Mouse (Mus musculus) brain, embryonic 14.5 days (tissue): Measurements from ENCODE around the gene Taf8.

Experiments
- CTCF ChIP-seq: fragments of 200-500 bp; IDR thresholded peaks from 2 replicates; pipeline ENCODE4 v1.5.1; 2012; ENCODE audit warnings: inconsistent platforms, mild to moderate bottlenecking, moderate library complexity, borderline replicate concordance; ENCODE audit not compliant: insufficient read depth, insufficient read length; ENCODE audit errors: extremely low read depth
- POLR2A ChIP-seq: fragments of 200-500 bp; IDR thresholded peaks from 2 replicates; pipeline ENCODE4 v1.6.1; 2012; ENCODE audit warnings: mild to moderate bottlenecking, inconsistent platforms, borderline replicate concordance; ENCODE audit not compliant: poor library complexity, insufficient read depth, insufficient read length, severe bottlenecking; ENCODE audit errors: extremely low read depth

DNA sequence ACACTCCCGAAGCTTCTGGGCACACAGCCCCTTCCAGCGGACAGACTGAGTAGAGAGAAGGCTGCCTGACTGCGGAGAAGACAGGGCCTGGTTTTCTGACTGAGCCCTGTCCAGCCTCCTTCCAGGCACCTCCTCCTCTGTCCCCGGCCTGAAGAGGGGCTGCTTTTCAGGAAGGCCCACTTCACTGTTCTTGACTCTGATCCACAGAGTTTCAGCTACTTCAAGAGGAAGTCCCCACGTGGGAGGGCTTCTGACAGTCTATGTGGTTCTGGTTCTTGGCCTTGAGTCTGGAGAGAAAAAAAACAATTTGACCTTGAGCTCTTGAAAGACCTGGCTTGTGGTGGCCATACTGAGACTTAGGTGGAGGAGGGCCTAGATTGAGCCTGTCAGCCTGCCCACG is 58.0 kb downstream of the Taf8 start:
- no peak for TF ChIP-seq CTCF
- TF ChIP-seq POLR2A, result no peak
